Mouse (Mus musculus) heart, adult 2 months (tissue): ENCODE data around the gene Tnrc6a.

ENCODE experiments used
- CTCF ChIP-seq: fragments of 200-600 bp; IDR thresholded peaks from 2 replicates; pipeline ENCODE4 v1.8.1; 2022; ENCODE audit warnings: antibody characterized with exemption, mild to moderate bottlenecking, moderate library complexity
- POLR2A ChIP-seq: fragments of 200-500 bp; IDR thresholded peaks from 2 replicates; pipeline ENCODE4 v1.6.1; 2011; ENCODE audit warnings: mild to moderate bottlenecking, low read depth, low read length, control low read depth; ENCODE audit not compliant: insufficient read depth

DNA sequence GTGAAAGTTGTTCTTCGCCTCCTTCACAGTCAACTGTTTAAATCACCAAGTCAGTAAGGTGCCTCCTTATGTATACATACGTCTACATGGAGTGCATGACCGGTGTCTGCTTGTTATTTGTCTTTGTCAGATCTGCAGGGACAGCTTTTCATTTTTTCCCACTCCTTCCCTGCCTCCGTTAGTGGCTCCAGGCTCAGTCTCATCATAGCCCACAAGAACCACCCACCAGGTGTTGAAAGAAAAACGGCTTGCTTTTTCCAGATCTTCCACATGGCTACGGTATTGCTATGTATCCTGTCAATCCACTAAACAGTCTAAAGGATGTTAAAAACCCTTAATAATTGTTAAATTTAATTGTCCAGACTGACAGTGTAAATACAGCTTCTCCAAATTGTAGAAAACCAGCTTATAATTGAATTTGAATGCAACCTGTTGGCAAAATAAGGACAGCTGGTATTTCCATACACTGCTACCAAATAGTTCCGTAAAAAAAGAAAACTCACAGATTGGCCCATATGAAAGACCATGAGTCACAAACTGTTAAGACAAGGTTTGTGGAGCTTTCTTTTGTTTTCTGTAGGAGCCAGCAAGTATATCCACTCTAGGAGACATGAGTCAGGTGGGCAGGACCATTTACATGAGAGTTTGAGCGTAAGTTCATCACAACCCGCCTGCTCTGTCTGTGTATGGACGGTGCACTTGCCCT lies 22.6 kb downstream of the Tnrc6a start:
- no peak for TF ChIP-seq POLR2A
- no peak for TF ChIP-seq CTCF
